ENCODE assay signal across 8 mouse cellular contexts in genomic region chr5:27413023-27413422, GRCm38 (mm10).
DNase-seq lines count a peak whose midpoint lies in the region; ATAC-seq and TF ChIP-seq lines count a peak whose summit lies in the region.

No protein-coding gene starts in this region.

- no peak overlapping the region for H3K4me3 ChIP-seq in forebrain, embryonic 14.5 days (ENCODE audit: low read depth, low read length)
- H3K4me3 ChIP-seq in forebrain, embryonic 13.5 days: no peak overlapping the region
- H3K4me3 ChIP-seq in C2C12 (ENCODE audit: insufficient read depth, poor library complexity, severe bottlenecking): no peak overlapping the region
- no peak overlapping the region for H3K4me3 ChIP-seq in limb, embryonic 10.5 days

- H3K4me1 ChIP-seq in forebrain, embryonic 14.5 days (ENCODE audit: control insufficient read depth, insufficient read depth, low read length): no peaks in the 10 kb centered on the region
- H3K4me1 ChIP-seq in forebrain, embryonic 13.5 days: 0 out of 2 replicates have a peak, but pooled peaks cover 6% of the 10 kb centered on the region
- H3K4me1 ChIP-seq in limb, embryonic 10.5 days: no peaks in the 10 kb centered on the region

- no peak for ATAC-seq in forebrain, embryonic 14.5 days
- no peak for ATAC-seq in forebrain, embryonic 13.5 days

- no peak overlapping the region for H3K9ac ChIP-seq in forebrain, embryonic 14.5 days (ENCODE audit: low read length)
- H3K9ac ChIP-seq in forebrain, embryonic 13.5 days: no peak overlapping the region

- H3K79me3 ChIP-seq in C2C12 (ENCODE audit: low read depth): no peaks in the 10 kb centered on the region

- 30% methylated on average over 3 of the region's 3 CpGs for WGBS in forebrain, embryonic 14.5 days
- WGBS in forebrain, embryonic 13.5 days: 38% methylated on average over 3 of the region's 3 CpGs
- WGBS in limb, embryonic 10.5 days: 83% methylated on average over 3 of the region's 3 CpGs

- TF ChIP-seq CTCF in C2C12 (IDR thresholded peaks at IDR 0.05; ENCODE audit: control insufficient read depth, insufficient read depth, insufficient read length): no peak

- no peak overlapping the region for H3K27ac ChIP-seq in forebrain, embryonic 14.5 days (ENCODE audit: low read depth, low read length)
- no peak overlapping the region for H3K27ac ChIP-seq in forebrain, embryonic 13.5 days
- H3K27ac ChIP-seq in limb, embryonic 10.5 days: no peak overlapping the region

- H3K79me2 ChIP-seq in C2C12 (ENCODE audit: control insufficient read depth, insufficient read depth): no peaks in the 10 kb centered on the region

- intact Hi-C loops in left cerebral cortex, postnatal 14 days (cut with DNase I): loop anchor here (10.0 kb wide), 1 partner anchor 218 kb away; no protein-coding TSS in a partner anchor

- no peak overlapping the region for H3ac ChIP-seq in C2C12 (ENCODE audit: control insufficient read depth, insufficient read length, low read depth)

- no peak overlapping the region for H3K4me2 ChIP-seq in forebrain, embryonic 14.5 days (ENCODE audit: low read length)
- no peak overlapping the region for H3K4me2 ChIP-seq in forebrain, embryonic 13.5 days

- H3K27me3 ChIP-seq in forebrain, embryonic 14.5 days (replicated peaks; ENCODE audit: control insufficient read depth, insufficient read depth, low read length): no peaks in the 10 kb centered on the region
- no peaks in the 10 kb centered on the region for H3K27me3 ChIP-seq in forebrain, embryonic 13.5 days
- H3K27me3 ChIP-seq in C2C12 (ENCODE audit: control insufficient read depth, insufficient read depth, insufficient read length): no peaks in the 10 kb centered on the region
- no peaks in the 10 kb centered on the region for H3K27me3 ChIP-seq in limb, embryonic 10.5 days (ENCODE audit: low read depth, poor library complexity, severe bottlenecking)

- no peaks in the 10 kb centered on the region for H3K9me3 ChIP-seq in forebrain, embryonic 14.5 days (replicated peaks; ENCODE audit: control insufficient read depth, low read length)
- no peaks in the 10 kb centered on the region for H3K9me3 ChIP-seq in forebrain, embryonic 13.5 days (replicated peaks)
- no peaks in the 10 kb centered on the region for H3K9me3 ChIP-seq in limb, embryonic 10.5 days (replicated peaks)

- H3K36me3 ChIP-seq in forebrain, embryonic 14.5 days (ENCODE audit: control insufficient read depth, insufficient read depth, low read length): no peaks in the 10 kb centered on the region
- H3K36me3 ChIP-seq in forebrain, embryonic 13.5 days (ENCODE audit: poor library complexity, severe bottlenecking): no peaks in the 10 kb centered on the region
- H3K36me3 ChIP-seq in C2C12 (ENCODE audit: control insufficient read depth, insufficient read depth): no peaks in the 10 kb centered on the region
- no peaks in the 10 kb centered on the region for H3K36me3 ChIP-seq in limb, embryonic 10.5 days

- peak; percentile 40 for DNase-seq in forebrain, embryonic 14.5 days (ENCODE audit: low spot score)
- peak; percentile 89 for DNase-seq in cerebellum, adult 9-11 months
- DNase-seq in kidney, postnatal 4 days: peak; percentile 16 to 41
- DNase-seq in limb, embryonic 10.5 days (ENCODE audit: low spot score): no peak
- DNase-seq in left cerebral cortex, postnatal 14 days (ENCODE audit: low spot score in 2 of 2): no peak
- no peak for DNase-seq in gastrocnemius, postnatal 10 days

TF ChIP-seq in C2C12, 6 proteins besides CTCF, POLR2A, EP300 and RAD21:
- peak; percentile 8 for TF ChIP-seq MYOD1 (IDR thresholded peaks at IDR 0.05; ENCODE audit: control insufficient read depth, insufficient read length, low read depth)
- TF ChIP-seq FOSL1 (IDR thresholded peaks at IDR 0.05; ENCODE audit: insufficient read depth, low read length, poor library complexity, severe bottlenecking): no peak

Comparison
In these comparisons a context has a peak if more than half of its experiments do, and no peak if none do; other contexts are left out.
1. DNase-seq: peak in forebrain, embryonic 14.5 days (single experiment), cerebellum, adult 9-11 months (single experiment) and kidney, postnatal 4 days (2 of 2); none in limb, embryonic 10.5 days (single experiment), left cerebral cortex, postnatal 14 days (0 of 2) and gastrocnemius, postnatal 10 days (single experiment).